Mouse (Mus musculus) spleen, postnatal 36 days (tissue): Measurements from ENCODE around the gene Atg13.
"Not testable (repeated sequence)": the region's sequence is repeated elsewhere in the genome, so short reads cannot be mapped to it uniquely, and the experiment has no call there.

ENCODE experiments used
- DNase-seq, 2 experiments: peaks; one replicate each; pipeline ENCODE4 v3.0.0; 2022; ENCODE audit warnings: low spot score in 2 of 2, mixed read lengths in 1 of 2

Gene Atg13

DNA sequence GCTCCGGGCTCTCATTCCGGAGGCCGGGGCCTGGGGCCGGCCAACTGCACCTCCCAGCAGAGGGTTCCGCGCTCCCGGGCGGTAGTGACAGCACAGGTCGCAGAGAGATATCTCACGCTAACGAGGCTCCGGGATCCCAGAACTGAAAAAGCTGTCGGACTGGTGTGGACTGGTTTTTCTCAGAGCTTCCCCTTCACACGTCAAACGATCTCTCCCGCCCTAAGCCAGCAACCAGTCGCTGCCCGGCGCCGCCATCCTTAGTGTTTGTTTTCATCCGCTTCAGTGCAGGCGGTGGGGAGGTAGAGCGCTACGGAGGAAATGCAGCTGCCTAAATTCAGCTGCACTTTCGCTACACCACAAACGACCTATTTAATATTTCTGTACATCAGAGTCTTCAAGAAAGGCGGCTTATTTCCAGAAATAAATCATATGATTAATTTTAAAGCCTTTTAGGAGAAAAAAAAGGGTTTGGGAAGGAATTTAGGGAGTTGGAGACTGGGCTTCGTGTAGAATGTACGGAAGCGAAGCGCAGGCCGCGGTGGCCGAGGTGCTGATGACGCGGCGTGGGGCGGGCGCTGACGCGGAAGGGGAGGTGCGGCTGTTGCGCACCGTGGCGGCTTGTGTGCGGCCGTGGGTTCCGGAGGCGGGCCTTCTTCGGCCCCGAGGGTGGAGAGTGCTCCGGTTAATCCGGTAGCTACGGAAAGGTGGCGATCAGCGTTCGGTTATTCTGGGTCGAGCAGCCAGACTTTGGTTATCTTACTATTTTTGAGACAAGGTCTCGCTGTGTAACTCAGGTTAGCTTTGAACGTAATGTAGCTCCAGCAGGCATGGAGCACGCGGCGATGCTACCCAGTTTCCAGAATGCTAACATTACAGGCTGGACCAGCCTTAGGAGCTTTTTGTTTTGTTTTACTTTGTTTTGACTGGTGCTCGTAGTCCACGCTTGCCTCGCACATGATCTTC is at the start of gene Atg13, which contains the start of gene Harbi1:
Atg13 (minus strand) TSS at position 305 of the 963 bp plus-strand sequence.
Harbi1 (plus strand) TSS at position 581 of the 963 bp plus-strand sequence.
- DNase-seq, result peak; percentile 92 to 93

DNA sequence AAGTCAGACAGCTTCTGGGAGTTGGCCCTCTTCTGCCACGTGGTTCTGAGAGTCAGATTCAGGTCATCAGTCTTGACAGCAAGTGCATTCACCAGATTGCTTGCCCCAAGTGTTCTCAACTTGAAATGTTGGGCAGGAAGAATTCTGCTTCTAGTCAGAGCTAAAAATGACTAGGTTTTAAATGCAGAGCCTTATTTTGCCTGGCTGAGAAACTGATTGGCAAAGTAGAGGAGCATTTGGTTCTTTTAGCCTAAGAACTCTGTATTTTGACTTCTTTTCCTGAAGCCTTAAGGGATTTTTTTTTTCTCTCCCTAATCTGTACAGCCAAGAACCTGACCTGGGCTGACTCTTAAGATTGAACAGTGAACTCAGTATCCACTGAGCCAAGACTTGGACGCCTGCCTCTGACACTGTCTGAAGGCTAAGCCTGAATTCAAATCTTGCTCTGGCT is 39.5 kb upstream of the Atg13 start:
- no peak for DNase-seq

DNA sequence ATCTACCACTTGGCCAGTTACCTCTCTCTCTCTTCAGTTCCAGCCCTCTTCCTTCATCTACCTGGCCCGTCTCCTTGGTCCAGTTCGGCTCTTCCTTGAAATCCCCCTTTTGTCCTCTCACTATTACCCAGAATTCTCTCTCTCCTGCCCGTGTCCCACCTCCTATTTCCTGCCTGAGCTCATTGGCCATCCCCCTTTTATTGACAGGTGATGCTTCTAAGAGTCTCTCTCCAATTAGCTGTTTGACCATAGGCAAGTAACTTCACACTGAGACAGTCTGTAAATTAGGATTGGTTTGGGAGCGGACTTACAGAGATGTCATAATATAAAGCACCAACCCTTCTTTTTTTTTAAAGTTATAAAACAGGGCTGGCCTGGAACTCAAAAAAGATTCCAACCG is 34.3 kb upstream of the Atg13 start:
- no peak for DNase-seq

DNA sequence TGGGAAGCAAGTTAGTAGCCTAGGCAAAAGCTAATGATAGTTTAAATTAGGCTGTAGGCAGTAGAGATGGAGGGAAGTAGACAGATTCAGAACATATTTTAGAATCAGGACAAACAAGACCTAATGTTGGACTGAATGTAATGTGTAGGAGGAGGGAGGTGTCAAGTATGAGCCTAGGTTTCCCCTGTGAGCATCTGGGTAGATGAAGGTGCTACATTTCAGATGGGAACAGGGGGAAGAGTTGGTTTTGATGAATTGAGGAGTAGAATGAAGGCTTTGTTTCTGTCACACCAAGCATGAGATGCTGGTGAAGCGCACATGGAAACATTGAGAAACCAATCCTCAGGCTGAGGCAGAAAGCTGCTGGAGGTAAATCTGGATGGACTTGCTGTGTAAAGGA is 29.2 kb upstream of the Atg13 start:
- no peak for DNase-seq

DNA sequence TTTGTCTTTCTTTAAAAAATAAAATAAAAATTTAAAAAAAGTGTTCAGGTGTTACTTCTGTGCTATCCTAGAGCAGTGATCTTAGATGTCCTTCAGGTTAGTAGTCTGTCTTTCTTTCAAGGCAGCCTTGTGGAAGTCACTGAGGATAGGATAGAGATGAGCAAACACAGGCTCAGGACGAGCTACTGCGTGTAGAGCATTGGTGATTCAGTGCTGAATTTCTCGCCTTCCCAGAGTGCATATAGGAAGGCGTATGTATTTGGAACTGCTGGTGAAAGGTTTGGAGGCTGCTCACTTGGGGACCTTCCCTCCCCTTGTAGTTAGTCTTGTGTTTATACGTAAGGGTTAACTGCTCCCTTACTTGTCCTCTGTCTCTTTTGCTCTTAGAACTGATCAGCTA is 24.8 kb upstream of the Atg13 start:
- DNase-seq, result no peak

DNA sequence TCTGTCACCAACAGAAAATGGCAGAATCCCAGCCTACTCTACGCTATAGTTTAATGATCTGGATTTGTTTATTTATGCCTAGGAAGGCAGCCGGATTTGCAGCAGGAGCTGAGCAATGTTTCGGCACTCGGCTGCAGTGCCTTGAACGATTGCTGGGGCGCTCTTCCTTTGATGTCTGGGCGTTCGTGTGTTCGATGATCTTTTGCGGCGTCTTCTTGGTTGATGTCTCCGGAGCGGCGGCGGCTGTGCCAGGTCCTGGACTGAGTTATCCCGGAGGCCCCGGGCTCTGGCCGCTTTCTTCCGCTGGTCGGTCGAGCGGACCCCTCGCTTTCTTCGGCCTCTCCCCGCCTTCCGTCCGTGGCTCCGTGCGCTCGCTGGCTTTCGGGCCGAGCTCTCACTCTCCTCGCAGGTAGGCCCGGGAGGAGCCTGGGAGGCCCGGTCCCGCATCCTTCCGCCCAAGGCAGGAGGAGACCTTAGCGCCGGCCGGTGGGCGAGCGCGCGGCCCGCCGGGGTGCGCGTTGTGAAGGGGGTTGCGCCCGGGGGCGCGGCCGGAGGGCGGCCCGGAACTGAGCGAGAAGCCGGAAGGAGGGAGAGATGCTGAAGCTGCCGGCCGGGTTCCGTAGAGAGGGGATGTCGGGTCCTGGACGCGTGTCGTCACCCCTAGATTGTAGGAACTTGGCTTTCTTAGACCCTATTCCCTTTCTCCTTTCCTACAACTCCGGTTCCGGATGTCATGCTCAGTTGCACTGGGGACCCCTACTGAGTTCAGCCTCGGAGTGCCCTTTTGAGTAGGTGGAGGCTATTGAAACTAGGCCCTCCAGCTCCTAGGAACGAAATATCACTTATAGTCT is 19.8 kb upstream of the Atg13 start, which contains the start of gene Ambra1:
Ambra1 (plus strand) TSS at position 164 of the 851 bp plus-strand sequence.
- peak; percentile 79 to 83 for DNase-seq

DNA sequence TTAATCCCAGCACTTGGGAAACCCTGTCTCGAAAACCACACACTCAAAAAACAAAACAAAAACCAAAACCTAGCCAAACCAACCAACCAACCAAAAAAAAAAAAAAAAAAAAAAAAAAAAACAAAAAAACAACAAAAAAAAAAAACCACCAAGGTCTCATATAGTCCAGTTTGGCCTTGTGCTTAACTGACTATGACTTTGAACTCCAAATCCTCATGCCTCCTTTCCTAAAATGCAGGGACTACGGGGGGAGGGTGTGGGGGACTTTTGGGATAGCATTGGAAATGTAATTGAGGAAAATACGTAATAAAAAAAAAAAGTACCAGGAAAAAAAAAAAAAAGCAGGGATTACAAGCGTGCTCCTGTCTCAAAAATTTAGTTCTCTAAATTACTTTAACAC is 19.2 kb upstream of the Atg13 start:
- DNase-seq, result no peak

DNA sequence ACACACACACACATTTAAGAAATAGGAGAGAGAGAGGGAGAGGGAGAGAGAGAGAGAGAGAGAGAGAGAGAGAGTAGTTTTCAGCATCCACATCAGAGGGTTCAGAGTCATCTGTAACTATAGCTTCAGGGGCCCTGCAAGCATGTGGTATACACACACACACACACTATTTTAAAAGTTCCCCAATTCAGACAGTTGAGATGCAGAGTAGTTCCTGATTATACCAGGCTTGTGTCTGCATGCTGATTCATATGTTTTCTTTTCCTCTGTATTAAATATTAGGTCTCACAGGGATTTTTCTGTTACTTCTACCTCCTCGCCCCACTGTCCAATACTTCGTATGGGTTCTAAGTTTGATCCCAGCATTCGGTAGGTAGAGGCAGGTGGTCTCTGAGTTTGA is 16.6 kb upstream of the Atg13 start:
- DNase-seq, result no peak

DNA sequence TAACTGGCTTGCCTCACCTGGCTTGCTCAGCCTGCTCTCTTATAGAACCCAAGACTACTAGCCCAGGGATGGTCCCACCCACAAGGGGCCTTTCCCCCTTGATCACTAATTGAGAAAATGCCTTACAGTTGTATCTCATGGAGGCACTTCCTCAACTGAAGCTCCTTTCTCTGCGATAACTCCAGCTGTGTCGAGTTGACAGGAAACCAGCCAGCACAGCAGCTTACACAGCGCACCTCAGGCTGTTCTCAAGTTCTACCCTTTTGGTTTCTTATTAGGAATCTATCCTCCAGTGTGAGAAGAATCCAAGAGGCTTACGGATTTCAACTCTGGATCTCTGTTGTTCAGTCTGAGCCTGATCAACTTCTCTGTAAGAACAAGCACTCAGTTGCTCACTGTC is 15.1 kb upstream of the Atg13 start:
- not testable (repeated sequence) for DNase-seq

DNA sequence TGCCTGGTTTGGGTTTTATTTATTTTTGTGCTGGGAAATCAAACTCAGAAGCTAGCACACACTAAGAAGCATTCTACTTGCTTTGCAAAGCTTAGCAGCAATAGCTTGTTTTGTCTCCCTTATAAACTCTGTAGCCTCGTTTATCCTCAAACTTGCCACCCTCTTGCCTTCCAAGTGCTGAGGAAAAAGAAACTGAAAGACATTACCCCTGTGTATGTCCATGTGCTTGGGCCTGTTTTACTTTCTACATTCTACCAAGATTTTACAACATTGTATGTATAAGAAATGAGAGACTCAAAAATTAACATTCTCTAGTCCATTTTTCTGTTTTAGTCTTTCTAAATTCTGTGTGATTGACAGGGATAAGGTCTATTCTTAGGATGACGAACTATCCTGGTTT is 14.3 kb upstream of the Atg13 start:
- no peak for DNase-seq

DNA sequence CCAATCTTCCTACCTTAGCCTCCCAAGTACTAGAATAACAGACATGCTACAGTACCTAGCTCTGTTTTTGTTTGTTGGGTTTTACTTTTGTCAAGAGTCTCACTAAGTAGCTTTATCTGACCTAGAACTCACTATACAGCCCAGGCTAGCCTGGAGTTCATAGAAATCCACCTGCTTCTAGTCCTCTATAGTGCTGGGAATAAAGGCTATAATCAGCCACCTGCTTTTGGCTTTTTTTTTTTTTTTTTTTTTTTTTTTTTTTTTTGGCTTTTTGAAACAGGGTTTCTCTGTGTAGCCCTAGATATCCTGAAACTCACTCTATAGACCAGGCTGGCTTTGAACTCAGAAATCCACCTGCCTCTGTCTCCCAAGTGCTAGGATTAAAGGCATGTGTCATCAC is 13.6 kb upstream of the Atg13 start:
- no peak for DNase-seq

DNA sequence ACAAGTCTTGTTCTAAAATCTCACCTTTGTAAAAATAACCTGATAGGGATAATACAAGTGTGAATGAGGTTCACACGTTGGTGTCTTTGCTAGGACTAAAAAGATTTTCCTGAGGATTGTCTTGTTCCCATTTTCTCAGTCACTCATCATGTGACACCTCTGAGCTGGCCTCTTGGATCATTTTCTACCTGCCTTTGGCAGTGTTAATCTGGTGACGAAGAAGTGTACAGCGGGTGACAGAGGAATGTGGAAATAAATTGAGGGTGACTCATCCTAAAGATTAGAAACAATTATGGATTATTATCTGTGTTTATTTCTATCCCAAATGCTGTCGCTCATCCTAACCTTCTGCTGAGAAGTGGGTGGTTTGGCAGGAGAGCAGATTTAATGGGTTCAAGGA is 13.0 kb upstream of the Atg13 start:
- DNase-seq, result no peak

DNA sequence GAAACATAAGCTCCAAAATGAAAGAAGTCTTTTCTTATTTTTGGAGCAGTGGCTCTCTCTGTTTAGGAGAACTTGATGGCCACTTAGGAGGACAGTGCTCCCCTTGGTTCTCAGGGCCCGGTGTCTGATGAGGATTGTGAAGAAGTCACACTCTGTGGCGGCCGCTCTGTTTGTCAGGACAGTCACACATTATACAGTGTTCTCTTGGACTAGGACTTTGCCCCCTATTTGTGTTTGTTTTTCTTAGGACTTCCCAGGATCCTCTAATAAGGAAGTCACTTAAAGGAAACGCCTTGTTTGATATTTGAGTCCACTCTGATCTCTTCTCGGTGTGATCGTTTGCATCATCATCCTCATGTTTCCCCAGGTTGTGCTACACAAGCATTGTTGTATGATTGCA is 7.9 kb upstream of the Atg13 start:
- DNase-seq, result no peak

DNA sequence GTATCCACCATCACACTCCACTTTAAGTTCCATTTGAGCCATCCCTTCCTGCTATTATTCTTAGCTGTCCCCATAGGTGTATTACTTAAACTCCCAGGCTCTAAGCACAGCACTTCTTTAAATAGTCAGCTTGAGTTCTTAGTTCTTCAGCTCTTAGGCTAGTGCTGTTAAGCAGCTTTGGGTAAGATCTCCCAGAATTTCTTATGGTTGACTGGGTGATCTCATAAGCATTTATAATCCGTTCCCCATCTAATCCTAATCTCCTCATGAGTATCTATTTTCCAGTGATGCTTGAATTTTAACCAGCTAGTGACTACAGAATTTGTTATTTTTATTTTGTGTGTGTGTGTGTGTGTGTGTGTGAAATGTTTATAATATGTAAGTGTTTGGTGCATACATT is 4.5 kb upstream of the Atg13 start:
- DNase-seq, result no peak

DNA sequence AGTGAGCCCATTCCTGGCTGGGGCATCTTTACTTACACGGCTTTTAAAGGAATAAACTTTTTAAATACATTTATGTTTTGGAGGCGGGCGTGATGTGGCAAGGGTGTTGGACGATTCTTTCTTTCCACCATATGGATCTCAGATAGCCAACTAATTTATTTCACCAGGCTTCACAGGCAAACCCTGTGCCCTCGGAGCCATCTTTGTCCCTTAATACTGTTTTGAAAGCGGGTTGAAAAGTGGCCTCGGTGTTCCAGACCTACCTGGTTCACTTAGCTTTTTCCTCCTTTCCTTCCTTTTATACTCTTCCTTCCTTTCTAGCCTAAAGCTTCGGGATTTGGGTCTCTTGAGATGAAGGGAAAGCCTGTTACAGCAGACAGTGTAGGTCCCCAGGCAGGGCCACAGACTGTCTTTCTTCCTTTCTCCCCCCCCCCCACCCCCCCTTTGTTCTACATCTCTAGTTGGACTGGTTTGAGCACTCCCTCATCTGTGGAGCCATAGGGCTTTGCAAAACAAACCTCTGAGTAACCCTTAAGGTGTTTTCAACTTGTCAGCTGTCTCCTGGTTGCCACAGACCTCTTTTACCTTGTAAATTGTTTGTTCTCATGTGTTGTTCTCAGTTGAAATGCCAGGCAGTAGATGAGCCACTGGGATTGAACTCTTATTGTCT is 1.0 kb upstream of the Atg13 start:
- no peak for DNase-seq

DNA sequence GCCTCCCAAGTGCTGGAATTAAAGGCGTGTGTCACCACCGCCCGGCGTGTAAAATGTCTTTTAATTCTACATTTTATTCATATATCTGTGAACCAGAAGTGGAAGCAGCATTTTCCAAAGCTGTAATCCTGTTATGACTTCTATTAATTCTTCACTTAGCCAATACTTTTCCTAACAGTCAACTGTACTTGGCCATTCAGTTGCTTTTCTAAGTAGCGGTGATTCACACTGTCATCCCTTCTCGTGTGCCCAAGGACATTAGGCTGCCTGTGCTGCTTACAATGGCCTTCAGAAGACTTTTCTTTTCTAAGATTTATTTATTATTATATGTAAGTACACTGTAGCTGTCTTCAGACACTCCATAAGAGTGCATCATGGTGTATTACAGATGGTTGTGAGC is 2.0 kb downstream of the Atg13 start:
- DNase-seq, result no peak

DNA sequence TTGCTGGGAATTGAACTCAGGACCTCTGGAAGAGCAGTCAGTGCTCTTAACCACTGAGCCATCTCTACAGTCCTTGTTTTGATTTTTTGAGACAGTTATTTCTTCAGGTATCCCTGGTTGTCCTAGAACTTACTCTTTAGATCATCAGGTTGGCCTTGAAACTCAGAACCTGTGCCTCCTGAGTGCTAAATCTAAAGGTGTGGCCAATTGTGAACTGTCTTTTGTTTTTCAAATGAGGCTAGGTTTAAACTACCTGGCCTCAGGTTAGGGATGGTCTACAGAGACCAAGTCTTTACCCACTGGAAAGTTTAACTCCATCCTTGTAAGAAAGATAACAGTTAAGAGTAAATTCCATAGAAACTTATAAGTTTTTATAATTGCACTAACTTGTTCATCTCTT is 3.9 kb downstream of the Atg13 start:
- DNase-seq, result no peak

DNA sequence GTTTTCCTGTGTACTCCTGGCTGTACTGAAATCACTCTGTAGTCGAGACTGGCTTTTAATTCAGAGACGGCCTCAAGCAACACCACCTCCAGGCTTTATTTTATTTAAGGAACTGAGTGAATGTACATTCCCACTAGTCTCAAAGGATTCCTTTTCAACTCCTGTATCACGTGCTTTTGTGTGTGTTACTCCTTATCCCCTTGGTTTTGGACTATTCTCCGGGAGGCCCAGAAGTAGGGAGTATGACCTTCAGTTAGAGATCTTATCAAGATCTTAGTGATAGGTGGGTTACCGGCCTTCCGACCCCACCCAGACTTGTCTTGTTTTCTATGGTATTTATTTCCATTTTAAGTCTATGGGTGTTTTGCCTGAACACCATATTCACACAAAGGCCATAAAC is 4.6 kb downstream of the Atg13 start:
- DNase-seq, result no peak

DNA sequence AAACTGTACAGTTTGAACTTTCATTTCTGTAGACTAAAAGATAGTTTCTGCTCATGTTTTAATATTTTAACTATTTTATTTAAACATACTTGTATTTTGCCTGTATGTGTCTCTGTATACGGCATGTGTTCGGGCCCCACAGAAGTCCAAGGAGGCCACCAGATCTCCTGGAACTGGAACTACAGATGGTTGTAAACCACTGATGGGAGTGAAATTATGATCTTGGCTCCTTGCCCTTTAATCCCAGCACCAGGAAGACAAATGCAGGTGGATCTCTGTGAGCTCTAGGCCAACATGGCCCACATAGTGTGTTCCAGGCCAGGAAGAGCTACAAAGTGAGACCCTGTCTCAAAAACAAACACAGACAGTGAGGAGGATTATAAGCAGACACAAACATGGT is 9.0 kb downstream of the Atg13 start:
- DNase-seq, result no peak

DNA sequence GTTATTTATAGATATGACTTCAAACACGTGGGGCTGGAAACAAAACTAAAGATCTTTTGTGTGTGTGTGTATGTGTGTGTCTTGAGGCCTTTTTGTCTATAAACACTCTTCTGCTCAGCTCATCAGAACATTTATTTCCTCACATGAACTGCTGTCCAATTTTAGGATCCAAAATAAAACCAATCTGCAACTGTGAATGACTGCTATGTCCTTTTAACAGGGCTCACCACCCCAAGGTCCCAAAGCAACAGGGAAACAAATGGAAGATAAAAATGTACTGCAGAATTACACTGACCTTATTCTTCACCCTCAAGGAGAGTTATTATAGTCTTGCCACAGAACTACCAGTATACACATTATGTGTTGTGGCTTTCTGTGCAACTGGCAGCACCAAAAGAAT is 11.2 kb downstream of the Atg13 start:
- DNase-seq, result no peak

DNA sequence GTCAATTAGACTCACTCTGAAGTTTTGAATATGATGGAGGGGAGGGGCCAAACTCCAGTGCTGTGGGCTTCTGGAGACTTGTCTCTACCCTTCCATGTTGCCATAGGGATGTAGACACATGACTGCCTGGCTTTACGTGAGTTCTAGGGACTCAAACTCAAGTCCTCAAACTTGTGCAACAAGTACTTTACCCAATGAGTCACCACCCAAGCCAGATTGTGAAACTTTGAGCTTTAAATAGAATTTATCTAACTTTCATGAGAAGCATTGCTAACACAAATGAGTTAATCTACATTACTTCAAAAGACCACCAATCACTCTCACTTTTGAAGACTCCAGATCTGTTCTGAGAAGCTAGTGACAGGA is 14.2 kb downstream of the Atg13 start:
- no peak for DNase-seq
